ENCODE assay signal across 7 mouse cellular contexts in genomic region chr2:157464746-157465126, GRCm38 (mm10). TPM values are rescaled to one million over a fixed set of nuclear protein-coding genes. Genes with fewer than 3 reads are reported as not detected.
DNase-seq lines count a peak whose midpoint lies in the region; ATAC-seq lines count a peak whose summit lies in the region.

No protein-coding gene starts in this region.

- 5% methylated on average over 9 of the region's 12 CpGs for WGBS in forebrain, embryonic 16.5 days

- intact Hi-C loops in left cerebral cortex, postnatal 14 days (cut with DNase I), result no loop called here

- no peaks in the 10 kb centered on the region for H3K9me3 ChIP-seq in forebrain, embryonic 16.5 days (ENCODE audit: control insufficient read depth, low read length)

- ATAC-seq in forebrain, embryonic 16.5 days, result peak; percentile 97

- H3K4me1 ChIP-seq in forebrain, embryonic 16.5 days (replicated peaks; ENCODE audit: control insufficient read depth, insufficient read depth, low read length), result peaks cover 45% of the 10 kb centered on the region

- peak overlapping the region; percentile 9; the same call in 1 of the 2 replicates for H3K4me3 ChIP-seq in forebrain, embryonic 16.5 days (replicated peaks; ENCODE audit: low read length)

- peak overlapping the region; percentile 41 for H3K4me2 ChIP-seq in forebrain, embryonic 16.5 days (ENCODE audit: low read length)

- H3K36me3 ChIP-seq in forebrain, embryonic 16.5 days (ENCODE audit: control insufficient read depth, insufficient read depth), result peaks cover 16% of the 10 kb centered on the region

- peak overlapping the region; percentile 73 for H3K9ac ChIP-seq in forebrain, embryonic 16.5 days (replicated peaks; ENCODE audit: low read depth, low read length)

- DNase-seq in left cerebral cortex, postnatal 14 days (ENCODE audit: low spot score in 2 of 2), result peak; percentile 52 to 90
- no peak for DNase-seq in left cerebral cortex, adult 9 months (ENCODE audit: low spot score in 2 of 2)
- DNase-seq in embryo, embryonic 11 days, result peak; percentile 96
- peak; percentile 93 for DNase-seq in mesoderm, embryonic 11.5 days (ENCODE audit: low read depth, low spot score)
- no peak for DNase-seq in adrenal gland, adult 8-10 months
- no peak for DNase-seq in gastrocnemius, adult 18-20 months (ENCODE audit: low spot score)

- H3K27ac ChIP-seq in forebrain, embryonic 16.5 days (ENCODE audit: low read length), result peak overlapping the region; percentile 92

- H3K27me3 ChIP-seq in forebrain, embryonic 16.5 days (replicated peaks; ENCODE audit: control insufficient read depth, insufficient read depth, low read length), result no peaks in the 10 kb centered on the region

RNA-seq across cellular contexts. Expression of gene Src, which starts 46.5 kb away (rescaled TPM):
- total RNA-seq in left cerebral cortex, postnatal 14 days (2021), result 100 to 1,000 TPM; 100 to 104 TPM
- 32.2 and 36.6 TPM in 2 replicates for polyA plus RNA-seq in forebrain, embryonic 16.5 days (2015; fragmentation: Nextera tagmentation; extraction: Ambion mirVana)
- total RNA-seq in adrenal gland, adult 8-10 months (2022), result 10 to 100 TPM; 18.3 to 32.9 (median 24.8) TPM
- 1 to 10 TPM; 2.8 to 3.0 TPM for total RNA-seq in gastrocnemius, adult 18-20 months (2021)

Comparison
In these comparisons a context has a peak if more than half of its experiments do, and no peak if none do; other contexts are left out.
1. DNase-seq: peak in left cerebral cortex, postnatal 14 days (2 of 2), embryo, embryonic 11 days (single experiment) and mesoderm, embryonic 11.5 days (single experiment); none in left cerebral cortex, adult 9 months (0 of 2), adrenal gland, adult 8-10 months (single experiment) and gastrocnemius, adult 18-20 months (single experiment).
2. RNA of gene Src, which starts 46.5 kb away (total RNA-seq): 100 to 104 TPM in left cerebral cortex, postnatal 14 days and 18.3 to 32.9 TPM in adrenal gland, adult 8-10 months; 2.8 to 3.0 TPM in gastrocnemius, adult 18-20 months; every median in the first group is over 4 times any median in the second.